Mouse (Mus musculus) monocyte, adult 2 months (primary cell): ENCODE measurements around the gene Dock4.
"Not testable (repeated sequence)": the region's sequence is repeated elsewhere in the genome, so short reads cannot be mapped to it uniquely, and the experiment has no call there.

Experiments used
- DNase-seq, 2 experiments: peaks; one replicate each; pipeline ENCODE4 v3.0.0; 2022; ENCODE audit warnings: low spot score in 2 of 2, low read depth in 1 of 2

Dock4 gene

GRCm38 (mm10) chr12:40872716-40873115 is 427.0 kb downstream of the Dock4 start:
- no peak for DNase-seq

- not testable (repeated sequence) for DNase-seq
These were observed 427.5 kb downstream of the Dock4 start for GRCm38 (mm10) chr12:40873267-40873666.

- no peak for DNase-seq
These were observed 439.2 kb downstream of the Dock4 start for GRCm38 (mm10) chr12:40884976-40885375.

GRCm38 (mm10) chr12:40885377-40885776 is 439.6 kb downstream of the Dock4 start:
- DNase-seq, result no peak

GRCm38 (mm10) chr12:40887496-40887895 is 441.7 kb downstream of the Dock4 start:
- no peak for DNase-seq

GRCm38 (mm10) chr12:40888261-40888791 is 442.6 kb downstream of the Dock4 start:
- no peak for DNase-seq

- no peak for DNase-seq
These were observed 443.1 kb downstream of the Dock4 start for GRCm38 (mm10) chr12:40888829-40889228.

- no peak for DNase-seq
These were observed 443.8 kb downstream of the Dock4 start for GRCm38 (mm10) chr12:40889534-40889933.

- DNase-seq, result no peak
These were observed 445.4 kb downstream of the Dock4 start for GRCm38 (mm10) chr12:40891168-40891567.

- no peak for DNase-seq
These were observed 448.0 kb downstream of the Dock4 start for GRCm38 (mm10) chr12:40893741-40894140.

GRCm38 (mm10) chr12:40894695-40895094 is 448.9 kb downstream of the Dock4 start:
- DNase-seq, result no peak
